Mouse (Mus musculus) liver, postnatal 0 days (tissue): ENCODE results near the gene Trim29.

Experiments used
- CTCF ChIP-seq: sonication (generic); IDR thresholded peaks from 2 replicates; pipeline ENCODE4 v1.5.1; 2016; ENCODE audit warnings: antibody characterized with exemption, low read depth
- EP300 ChIP-seq: IDR thresholded peaks from 2 replicates; pipeline ENCODE4 v1.6.1; 2016; ENCODE audit warnings: antibody characterized with exemption, low read depth, mild to moderate bottlenecking

DNA sequence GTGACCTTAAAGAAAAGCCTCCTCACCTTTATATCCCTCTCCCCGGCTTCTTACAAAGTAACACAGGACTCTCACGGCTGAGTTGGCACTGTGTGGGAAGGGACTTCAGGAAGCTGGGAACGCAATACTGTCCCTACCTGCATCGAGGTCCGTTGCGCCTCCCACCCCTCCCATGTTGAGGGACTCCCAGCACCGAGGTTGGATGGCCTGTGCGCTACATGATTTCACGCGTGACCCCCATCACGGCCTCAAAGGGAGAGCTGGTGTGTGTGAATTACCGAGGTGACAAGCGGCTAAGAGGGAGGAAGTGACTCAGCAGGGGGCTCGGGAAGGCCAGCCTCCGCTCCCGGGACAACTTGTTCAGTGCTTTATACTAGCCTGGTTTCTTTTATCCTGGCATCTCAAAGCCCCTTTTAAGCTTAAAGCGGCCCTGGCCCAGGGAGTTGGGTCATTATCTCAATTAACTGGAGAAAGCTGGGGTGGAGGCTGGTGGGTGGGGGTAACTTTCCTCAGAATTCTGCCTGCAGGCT is 39.9 kb upstream of the Trim29 start:
- TF ChIP-seq EP300, result no peak
- no peak for TF ChIP-seq CTCF
